Mouse (Mus musculus) liver, embryonic 16.5 days (tissue): ENCODE results near the gene Fars2. TPM values are rescaled to one million over a fixed set of nuclear protein-coding genes. Genes with fewer than 3 reads are reported as not detected.

Experiments
- ATAC-seq: fragments of 200-750 bp; cut with Nextera tagmentation; 2 replicates; pipeline ENCODE4 v1.8.0; 2017; ENCODE audit warnings: low read depth, mild to moderate bottlenecking, moderate number of reproducible peaks, moderate library complexity
- H3K27ac ChIP-seq: fragments of 300-500 bp; sonication (generic); 2 replicates; pipeline ENCODE4 v1.5.1; 2014; ENCODE audit warnings: mild to moderate bottlenecking, low read length
- H3K27me3 ChIP-seq: fragments of 300-500 bp; sonication (generic); 2 replicates; pipeline ENCODE4 v1.6.1; 2014; ENCODE audit warnings: low read depth, low read length, mixed read lengths; ENCODE audit not compliant: control insufficient read depth, insufficient read depth
- H3K36me3 ChIP-seq: fragments of 300-500 bp; sonication (generic); 2 replicates; pipeline ENCODE4 v1.6.1; 2014; ENCODE audit warnings: mild to moderate bottlenecking; ENCODE audit not compliant: control insufficient read depth, insufficient read depth
- H3K4me1 ChIP-seq: fragments of 300-500 bp; sonication (generic); 2 replicates; pipeline ENCODE4 v1.6.1; 2014; ENCODE audit warnings: low read depth, low read length, mixed read lengths; ENCODE audit not compliant: control insufficient read depth
- H3K4me2 ChIP-seq: fragments of 300-500 bp; sonication (generic); 2 replicates; pipeline ENCODE4 v1.6.1; 2014; ENCODE audit warnings: low read depth, low read length, mixed read lengths
- H3K4me3 ChIP-seq: fragments of 300-500 bp; sonication (generic); 2 replicates; pipeline ENCODE4 v1.5.1; 2014; ENCODE audit warnings: low read depth, mild to moderate bottlenecking, low read length
- H3K9ac ChIP-seq: fragments of 300-500 bp; sonication (generic); 2 replicates; pipeline ENCODE4 v1.6.1; 2014; ENCODE audit warnings: low read depth, low read length
- H3K9me3 ChIP-seq: fragments of 300-500 bp; sonication (generic); replicated peaks from 2 replicates; pipeline ENCODE4 v1.6.1; 2016; ENCODE audit warnings: low read length; ENCODE audit not compliant: control insufficient read depth
- WGBS: fragments of 180-500 bp; shearing (Covaris S2); extraction: QIAGEN DNeasy Blood & Tissue Kit; methylation state at CpG from one replicate; pipeline ENCODE4 v1.1.7; 2014; ENCODE audit not compliant: insufficient replicate concordance; 5-methylcytosine and 5-hydroxymethylcytosine counted together
- polyA plus RNA-seq: library from polyadenylated mRNA; unstranded; fragments of >200 nt; fragmentation: Nextera tagmentation; extraction: Ambion mirVana; gene quantifications from 2 replicates; pipeline ENCODE4 v1.2.1, GENCODE M21; 2015

Fars2 gene
- polyA plus RNA-seq, 1 experiment from 2014 or later, result 26.0 TPM

GRCm38 (mm10) chr13:36219506-36219905 lies 102.3 kb downstream of the Fars2 start:
- Histone ChIP-seq H3K36me3 (no peaks in the 10 kb centered on the region), H3K27ac (no peak overlapping the region), H3K9ac (no peak overlapping the region), H3K27me3 (no peaks in the 10 kb centered on the region), H3K4me2 (no peak overlapping the region), H3K9me3 (no peaks in the 10 kb centered on the region), H3K4me3 (no peak overlapping the region), H3K4me1 (no peaks in the 10 kb centered on the region)
- no peak for ATAC-seq
- 79% methylated on average over 5 of the region's 5 CpGs for WGBS

DNA sequence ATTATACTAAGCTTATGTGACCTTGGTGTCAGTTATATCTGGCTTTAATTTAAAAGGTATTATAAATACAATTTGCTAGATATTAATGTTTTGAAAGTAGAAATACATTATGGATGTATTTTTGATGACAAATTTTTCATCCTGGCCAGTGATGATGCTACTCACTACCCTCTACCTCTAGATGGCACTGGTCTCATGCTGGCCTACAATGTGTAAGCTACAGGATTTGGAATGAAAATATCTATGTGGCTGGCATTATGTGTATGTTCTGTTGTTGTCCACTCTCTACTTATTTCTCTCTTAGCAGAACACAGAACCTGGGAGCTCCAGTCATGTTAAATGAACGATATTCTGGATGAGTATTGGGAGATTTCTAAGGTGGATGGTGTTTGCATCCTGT lies 104.7 kb downstream of the Fars2 start:
- WGBS, result 73% methylated on average over 1 of the region's 1 CpGs

DNA sequence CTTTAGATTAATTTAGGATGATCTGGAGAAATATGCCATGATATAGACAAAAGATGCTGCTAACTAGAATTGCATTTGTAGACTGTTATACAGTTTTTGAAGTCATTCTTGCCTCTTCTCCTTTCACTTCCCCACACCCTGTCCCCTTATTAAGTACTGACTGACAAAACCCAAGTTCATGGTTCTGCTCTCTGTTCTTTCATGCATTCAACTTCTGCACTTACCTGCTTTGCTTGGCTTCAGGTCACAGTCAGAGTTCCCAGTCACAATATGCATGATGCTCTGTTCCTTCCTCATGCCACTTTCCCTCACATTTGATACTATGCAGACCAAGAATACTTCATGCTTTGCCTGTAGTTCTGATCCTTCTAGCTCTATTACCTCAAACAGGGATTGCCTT lies 105.5 kb downstream of the Fars2 start:
- Histone ChIP-seq H3K4me2 (no peak overlapping the region), H3K36me3 (no peaks in the 10 kb centered on the region), H3K9ac (no peak overlapping the region), H3K4me1 (no peaks in the 10 kb centered on the region; the same call in 1 of the 2 replicates), H3K27ac (no peak overlapping the region), H3K4me3 (no peak overlapping the region), H3K9me3 (no peaks in the 10 kb centered on the region), H3K27me3 (no peaks in the 10 kb centered on the region)
- no peak for ATAC-seq

More for the DNA sequence above, 104.7 kb downstream of the Fars2 start:
- no peak overlapping the region for H3K4me3 ChIP-seq
- no peaks in the 10 kb centered on the region; the same call in 1 of the 2 replicates for H3K4me1 ChIP-seq
- H3K27ac ChIP-seq, result no peak overlapping the region
- no peak overlapping the region for H3K9ac ChIP-seq
- no peaks in the 10 kb centered on the region for H3K36me3 ChIP-seq
- no peaks in the 10 kb centered on the region for H3K27me3 ChIP-seq
- no peak for ATAC-seq
- H3K9me3 ChIP-seq, result no peaks in the 10 kb centered on the region
- H3K4me2 ChIP-seq, result no peak overlapping the region

GRCm38 (mm10) chr13:36224431-36224830 lies 107.2 kb downstream of the Fars2 start:
- H3K9ac ChIP-seq, result no peak overlapping the region
- H3K36me3 ChIP-seq, result no peaks in the 10 kb centered on the region
- H3K9me3 ChIP-seq, result no peaks in the 10 kb centered on the region
- WGBS, result 72% methylated on average over 2 of the region's 2 CpGs
- no peaks in the 10 kb centered on the region; the same call in 1 of the 2 replicates for H3K4me1 ChIP-seq
- H3K27me3 ChIP-seq, result no peaks in the 10 kb centered on the region
- no peak for ATAC-seq
- no peak overlapping the region for H3K4me2 ChIP-seq
- H3K27ac ChIP-seq, result no peak overlapping the region
- no peak overlapping the region for H3K4me3 ChIP-seq

DNA sequence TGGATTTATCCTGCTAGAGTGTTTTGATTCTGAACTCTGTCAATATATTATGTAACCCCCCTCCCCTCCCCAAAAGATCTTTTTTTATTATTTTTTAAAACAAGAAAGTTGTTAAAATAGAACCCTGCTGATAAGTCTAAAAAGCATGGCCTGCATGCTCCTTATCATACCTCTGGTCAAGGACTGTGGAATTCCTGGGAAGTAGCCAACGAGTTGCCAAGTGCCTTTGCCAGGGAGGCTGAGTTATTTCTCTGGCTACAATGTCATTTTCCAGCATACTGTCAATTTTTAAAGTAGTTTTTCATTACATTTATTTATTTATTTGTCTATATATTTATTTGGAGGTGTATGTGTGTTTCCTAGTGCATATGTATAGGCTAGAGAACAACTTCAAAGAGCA lies 125.0 kb downstream of the Fars2 start:
- no peaks in the 10 kb centered on the region for H3K4me1 ChIP-seq
- H3K9ac ChIP-seq, result no peak overlapping the region
- H3K36me3 ChIP-seq, result no peaks in the 10 kb centered on the region
- H3K27ac ChIP-seq, result no peak overlapping the region
- no peak overlapping the region for H3K4me3 ChIP-seq
- no peak for ATAC-seq
- no peaks in the 10 kb centered on the region for H3K9me3 ChIP-seq
- 43% methylated on average over 1 of the region's 1 CpGs for WGBS
- no peak overlapping the region for H3K4me2 ChIP-seq
- H3K27me3 ChIP-seq, result no peaks in the 10 kb centered on the region

DNA sequence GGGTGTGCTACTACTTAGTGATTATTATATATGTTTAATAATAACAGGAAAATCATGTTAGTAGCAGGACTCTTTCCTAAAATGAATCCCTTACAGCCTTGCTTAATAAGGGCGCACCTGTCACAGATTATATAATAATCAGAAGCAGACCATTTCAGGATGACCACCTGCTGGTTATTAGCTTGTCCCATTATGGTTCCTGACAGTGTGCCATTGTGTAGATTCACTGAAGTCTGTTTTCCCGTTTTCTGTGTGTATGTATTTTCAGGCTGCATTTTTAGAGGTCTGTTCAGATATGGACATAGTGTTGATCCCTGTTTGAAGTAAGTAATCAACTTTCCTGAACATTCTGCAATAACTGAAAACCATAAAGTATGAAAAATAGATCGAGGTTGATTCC lies 136.7 kb downstream of the Fars2 start:
- Histone ChIP-seq H3K27ac (no peak overlapping the region), H3K4me1 (no peaks in the 10 kb centered on the region), H3K9me3 (no peaks in the 10 kb centered on the region), H3K27me3 (no peaks in the 10 kb centered on the region), H3K36me3 (no peaks in the 10 kb centered on the region), H3K4me3 (no peak overlapping the region), H3K4me2 (no peak overlapping the region), H3K9ac (no peak overlapping the region)
- WGBS, result 67% methylated on average over 3 of the region's 3 CpGs
- ATAC-seq, result no peak

- H3K27me3 ChIP-seq, result no peaks in the 10 kb centered on the region
- H3K36me3 ChIP-seq, result no peaks in the 10 kb centered on the region
- no peak for ATAC-seq
- no peak overlapping the region for H3K4me2 ChIP-seq
- H3K9ac ChIP-seq, result no peak overlapping the region
- H3K27ac ChIP-seq, result no peak overlapping the region
- 67% methylated on average over 5 of the region's 5 CpGs for WGBS
- no peak overlapping the region for H3K4me3 ChIP-seq
- H3K4me1 ChIP-seq, result no peaks in the 10 kb centered on the region; the same call in 1 of the 2 replicates
- no peaks in the 10 kb centered on the region for H3K9me3 ChIP-seq
Observed at GRCm38 (mm10) chr13:36257213-36257612, 140.0 kb downstream of the Fars2 start.

DNA sequence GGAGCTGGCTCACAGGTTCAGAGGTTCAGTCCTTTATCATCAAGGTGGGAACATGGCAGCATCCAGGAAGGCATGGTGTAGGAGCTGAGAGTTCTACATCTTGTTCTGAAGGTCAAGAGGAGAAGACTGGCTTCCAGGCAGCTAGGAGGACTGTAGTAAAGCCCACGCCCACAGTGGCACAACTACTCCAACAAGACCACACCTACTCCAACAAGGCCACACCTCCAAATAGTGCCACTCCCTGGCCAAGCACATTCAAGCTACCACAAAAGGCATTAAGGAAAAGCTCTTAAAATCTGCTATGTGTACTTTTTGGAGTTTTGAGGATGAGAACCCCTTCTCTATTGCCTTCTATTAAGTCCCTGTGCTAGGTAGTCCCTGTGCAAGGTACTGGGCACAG lies 142.5 kb downstream of the Fars2 start:
- Histone ChIP-seq H3K4me2 (no peak overlapping the region), H3K4me1 (no peaks in the 10 kb centered on the region; the same call in 1 of the 2 replicates), H3K27me3 (no peaks in the 10 kb centered on the region), H3K4me3 (no peak overlapping the region), H3K36me3 (no peaks in the 10 kb centered on the region), H3K9ac (no peak overlapping the region), H3K9me3 (no peaks in the 10 kb centered on the region), H3K27ac (no peak overlapping the region)
- 61% methylated on average over 1 of the region's 1 CpGs for WGBS
- ATAC-seq, result peak; percentile 39; the same call in 1 of the 2 replicates

DNA sequence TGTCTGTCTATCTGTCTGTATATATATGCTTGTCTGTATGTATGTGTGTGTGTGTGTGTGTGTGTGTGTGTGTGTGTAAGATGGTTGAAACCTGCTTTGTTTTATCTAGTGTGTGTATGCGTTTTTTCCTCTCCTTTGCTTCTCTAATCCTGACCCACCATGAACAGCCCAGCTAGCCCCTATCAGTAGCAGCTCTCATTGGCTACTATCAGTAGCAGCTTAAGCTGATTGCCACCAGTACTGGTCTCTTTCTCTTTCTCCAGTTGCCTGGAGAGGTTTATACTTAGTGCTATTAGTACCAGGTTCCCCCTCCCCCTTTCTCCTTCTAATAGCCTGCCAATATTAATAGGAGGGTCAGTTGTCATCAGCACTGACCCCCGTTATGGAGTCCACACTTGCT lies 144.1 kb downstream of the Fars2 start:
- Histone ChIP-seq H3K4me3 (no peak overlapping the region), H3K36me3 (no peaks in the 10 kb centered on the region), H3K4me2 (no peak overlapping the region), H3K9ac (no peak overlapping the region), H3K27ac (no peak overlapping the region), H3K9me3 (no peaks in the 10 kb centered on the region), H3K27me3 (no peaks in the 10 kb centered on the region), H3K4me1 (no peaks in the 10 kb centered on the region; the same call in 1 of the 2 replicates)
- no peak for ATAC-seq
- WGBS, result 50% methylated on average over 2 of the region's 2 CpGs
